Mouse (Mus musculus): ENCODE measurements at regions not wholly inside any gene's neighbourhood (a gene's known extent, or its start where the extent isn't known, plus 50 kb on each side); places are given as distances from the start of the nearest gene placed in this dataset.

DNA sequence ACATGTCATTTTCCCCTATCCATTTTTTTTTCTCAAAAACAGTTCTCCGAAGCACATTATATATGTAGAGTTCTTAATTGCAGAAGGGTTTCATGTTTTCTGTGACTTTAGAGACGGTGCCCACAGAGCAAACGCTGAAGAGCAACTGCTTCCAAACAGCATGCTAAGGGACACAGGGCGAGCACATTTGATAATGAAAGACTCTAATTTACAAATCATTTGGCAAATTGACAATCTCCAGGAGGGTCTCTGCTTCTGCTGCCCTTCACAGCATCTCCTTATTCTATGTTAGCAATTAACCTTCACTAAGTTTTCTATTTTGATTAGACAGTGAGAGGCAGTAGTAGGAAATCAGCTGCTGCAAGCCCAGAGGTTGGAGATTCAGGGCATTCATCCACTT, 929.7 kb downstream of the Gbe1 start:
- TF ChIP-seq CTCF (IDR thresholded peaks at IDR 0.05; ENCODE audit: low read depth) = no peak
- TF ChIP-seq EP300 (IDR thresholded peaks at IDR 0.05; ENCODE audit: low read depth) = no peak
